Mouse (Mus musculus) left cerebral cortex, postnatal 25 days (tissue): ENCODE measurements around the gene Gm20521. TPM values are rescaled to one million over a fixed set of nuclear protein-coding genes. Genes with fewer than 3 reads are reported as not detected.
A peak's percentile ranks its signal among the peaks of the same experiment; 100 is the strongest.

ENCODE experiments used
- DNase-seq, 2 experiments: peaks; one replicate each; pipeline ENCODE4 v3.0.0; 2022; ENCODE audit warnings: low spot score in 2 of 2, mixed read lengths in 1 of 2
- intact Hi-C: fragments of 180-260 bp; cut with DNase I; formaldehyde crosslinking; loops from one replicate; pipeline ENCODE4 v1.15.1; 2025
- total RNA-seq, 2 experiments: library from RNA; stranded (reverse); gene quantifications; 2 replicates each; pipeline ENCODE4 v1.2.3; 2021

The Gm20521 gene
- 10 to 100 TPM in 1 of 2 experiments, 1 to 10 TPM in 1; 3.2 to 16.8 TPM for total RNA-seq

DNA sequence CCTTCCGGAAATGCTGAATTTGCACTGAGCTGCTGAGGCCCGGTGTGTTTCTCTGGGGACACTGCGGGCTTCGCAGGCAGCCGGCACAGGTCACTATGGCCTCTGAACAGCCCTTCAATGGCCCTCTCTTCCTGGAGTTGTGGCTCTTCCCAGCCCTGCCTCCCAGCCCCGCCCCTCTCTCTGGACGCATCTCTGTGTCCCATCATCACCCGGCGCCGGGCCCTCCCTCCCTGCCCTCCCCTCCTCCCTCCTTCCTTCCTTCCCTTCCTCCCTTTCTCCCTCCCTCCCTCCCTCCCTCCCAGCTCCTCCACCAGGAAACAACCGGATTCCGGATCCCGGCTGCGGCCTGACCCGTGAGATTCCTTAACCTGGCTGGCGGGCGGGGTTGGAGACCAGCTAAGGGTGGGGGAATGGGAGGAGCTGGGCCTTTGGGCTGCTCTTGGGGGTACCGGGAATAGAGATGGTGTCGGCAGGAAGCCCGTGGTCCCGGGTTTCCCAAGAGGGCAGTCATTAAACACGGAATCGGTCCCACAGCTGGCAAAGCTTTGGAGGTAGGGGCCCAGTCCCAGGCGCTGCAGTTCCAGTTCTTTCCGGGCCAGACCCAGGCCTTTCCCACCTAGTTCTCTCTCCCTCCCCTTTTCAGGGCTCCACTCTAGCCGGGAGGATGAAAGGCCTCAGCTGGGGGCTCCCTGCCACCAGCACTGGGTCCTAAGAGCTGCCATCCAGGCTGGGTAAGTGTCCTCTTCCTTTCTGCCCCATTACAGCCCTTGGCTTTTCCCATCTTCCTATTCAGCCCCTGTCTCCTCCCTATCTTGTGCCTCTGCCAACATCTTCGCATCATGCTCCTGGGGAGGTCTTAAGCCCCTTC lies at the start of gene Gm20521, which contains the start of gene Bcl2l2:
Gene Gm20521, plus strand, starts transcription at position 288 of the 868 bp plus-strand sequence.
Gene Bcl2l2, plus strand, starts transcription at position 224 of the 868 bp plus-strand sequence.
- intact Hi-C loops: no loop called here
- DNase-seq: peak; percentile 74 to 80

DNA sequence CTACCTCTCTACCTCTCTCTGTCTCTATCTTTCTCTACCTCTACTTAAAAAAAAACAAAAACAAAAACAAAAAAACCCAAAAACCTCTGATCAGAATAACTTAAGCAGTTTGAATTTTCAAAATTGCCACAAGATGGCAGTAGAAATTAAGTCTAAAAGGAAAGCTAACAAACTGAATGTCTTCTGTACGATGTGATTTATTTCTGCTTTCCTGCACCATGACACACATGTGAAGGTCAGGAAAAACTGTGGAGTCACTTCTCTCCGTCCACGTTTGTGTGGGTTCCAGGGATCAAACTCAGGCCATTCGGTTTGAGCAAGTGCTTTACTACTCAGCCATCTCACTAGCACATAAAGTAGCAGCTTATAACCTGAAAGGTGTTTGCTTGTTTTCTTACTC lies 39.8 kb upstream of the Gm20521 start:
- peak; percentile 5 to 16 for DNase-seq
- intact Hi-C loops: loop anchor here (2.0 kb wide), 1 partner anchor 171 kb away; the partner anchor contains the start of gene Ngdn

DNA sequence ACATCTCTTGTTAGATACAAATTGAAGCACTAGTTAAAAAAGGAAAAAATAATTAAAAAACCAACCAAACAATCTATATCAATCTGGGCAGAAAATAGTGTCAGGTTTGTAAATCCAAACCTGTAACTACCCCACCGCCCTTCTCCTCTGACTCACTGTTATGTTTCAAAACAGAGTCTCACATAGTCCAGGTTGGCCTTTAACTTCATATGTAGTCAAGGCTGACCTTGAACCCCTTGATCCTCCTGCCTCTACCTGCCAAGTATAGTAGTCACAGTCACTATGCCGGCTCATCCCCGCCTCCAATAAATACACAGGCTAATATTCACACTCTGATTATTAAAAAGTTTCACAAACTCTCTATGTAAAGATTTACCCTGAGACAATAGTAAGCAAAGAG lies 27.5 kb upstream of the Gm20521 start:
- DNase-seq: no peak
- intact Hi-C loops: no loop called here

DNA sequence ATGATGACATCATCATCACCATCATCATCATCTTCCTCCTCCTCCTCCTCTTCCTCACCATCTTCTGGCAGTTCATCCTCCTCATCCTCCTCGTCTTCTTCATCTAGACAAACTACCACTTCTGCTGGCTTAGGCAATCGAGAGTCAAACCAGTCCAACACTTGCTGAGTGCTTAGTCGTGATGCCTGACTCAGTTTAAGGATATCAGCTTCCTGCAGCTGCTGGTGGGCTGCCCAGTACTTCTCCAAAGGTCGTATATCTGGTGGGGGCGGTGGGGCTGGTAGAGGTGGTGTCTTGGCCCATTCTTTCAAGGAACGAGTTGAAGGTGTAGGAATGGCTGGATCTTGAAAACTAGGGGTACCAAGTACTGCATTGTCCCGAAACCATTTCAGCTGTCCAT lies 26.5 kb upstream of the Gm20521 start:
- intact Hi-C loops: no loop called here
- DNase-seq: no peak

DNA sequence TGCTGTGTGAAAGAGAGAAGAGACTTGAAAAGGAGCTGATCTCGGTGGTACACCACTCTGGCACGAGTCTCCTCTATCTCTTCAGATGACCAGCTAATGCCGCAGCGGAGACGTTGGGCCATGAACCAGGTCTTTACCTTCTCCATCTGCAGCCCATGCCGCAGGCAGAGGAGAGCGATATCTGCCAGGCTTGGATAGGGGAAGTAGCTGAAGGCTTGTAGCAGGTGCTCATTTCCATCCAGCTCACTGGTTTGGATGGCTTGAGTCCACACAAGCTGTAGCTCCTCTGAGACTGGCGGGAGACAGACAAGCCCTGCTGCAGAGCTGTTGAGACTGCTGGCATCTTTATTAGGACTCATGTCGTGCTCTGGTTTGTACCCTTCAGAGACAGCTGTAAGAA lies 25.4 kb upstream of the Gm20521 start:
- intact Hi-C loops: no loop called here
- DNase-seq: no peak

DNA sequence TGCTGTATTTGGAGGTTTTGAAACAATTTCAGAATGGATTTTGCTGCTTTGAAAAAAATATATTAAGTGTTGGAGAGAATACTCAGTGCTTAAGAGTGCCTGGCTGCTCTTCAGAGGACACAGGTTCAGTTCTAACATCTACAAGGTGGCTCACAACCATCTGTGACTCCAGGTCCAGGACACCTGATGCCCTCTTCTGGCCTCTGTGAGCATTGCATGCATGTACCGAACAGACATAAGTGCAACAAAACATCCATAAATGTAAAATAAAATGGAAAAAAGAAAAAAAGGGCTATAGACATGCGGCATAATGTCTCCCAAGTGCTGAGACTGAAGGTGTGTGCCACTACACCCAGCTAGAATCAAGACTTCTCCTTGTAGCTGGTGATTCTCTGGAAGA lies 22.7 kb upstream of the Gm20521 start:
- intact Hi-C loops: loop anchor here (5.0 kb wide), 1 partner anchor 148 kb away; the partner anchor contains the start of gene Cebpe

DNA sequence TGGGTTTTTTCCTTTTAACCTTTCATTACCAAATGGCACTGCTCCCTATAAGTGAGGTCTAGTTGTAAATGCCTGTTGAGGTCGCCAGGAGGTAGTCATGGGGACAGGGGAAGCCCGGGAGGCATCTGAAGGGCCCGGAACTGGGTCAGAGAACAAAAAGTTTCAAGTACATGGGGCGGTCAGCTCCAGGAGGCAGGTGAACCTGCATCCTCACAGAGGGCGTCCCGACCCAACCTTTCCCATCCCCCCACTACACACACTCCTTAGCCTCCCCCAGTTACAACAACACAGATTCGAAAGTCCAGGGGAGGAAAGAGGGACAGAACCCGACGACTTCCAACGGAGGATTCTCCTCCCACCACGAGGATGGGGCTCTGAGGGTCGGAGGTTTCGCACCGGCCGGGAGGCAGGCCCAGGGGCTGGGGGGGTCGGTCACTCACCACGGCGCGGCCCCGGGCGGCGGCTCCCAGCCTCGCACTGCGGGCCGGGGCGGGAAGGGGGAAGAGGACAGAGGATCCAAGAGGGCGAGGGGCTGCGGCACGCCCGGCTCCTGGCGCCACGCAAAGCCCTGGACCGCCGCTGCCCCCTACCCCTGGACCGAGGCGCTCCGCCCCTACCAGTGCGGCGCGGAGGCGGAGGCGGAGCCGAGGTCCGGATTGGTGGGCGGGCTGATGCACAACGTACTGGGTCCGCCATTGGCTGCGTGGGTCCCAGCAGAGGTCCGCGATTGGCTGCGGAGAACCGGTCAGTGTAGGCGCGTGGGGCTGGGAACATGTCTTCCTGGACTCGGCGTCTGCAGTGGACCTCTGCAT lies 19.5 kb upstream of the Gm20521 start:
- peak; percentile 94 to 96 for DNase-seq
- intact Hi-C loops: loop anchor here (1.0 to 5.0 kb wide), 2 partner anchors 13 to 151 kb away; partner anchors contain the start of gene Cebpe

More for the DNA sequence above, 22.7 kb upstream of the Gm20521 start:
- DNase-seq: peak; percentile 60 to 72

DNA sequence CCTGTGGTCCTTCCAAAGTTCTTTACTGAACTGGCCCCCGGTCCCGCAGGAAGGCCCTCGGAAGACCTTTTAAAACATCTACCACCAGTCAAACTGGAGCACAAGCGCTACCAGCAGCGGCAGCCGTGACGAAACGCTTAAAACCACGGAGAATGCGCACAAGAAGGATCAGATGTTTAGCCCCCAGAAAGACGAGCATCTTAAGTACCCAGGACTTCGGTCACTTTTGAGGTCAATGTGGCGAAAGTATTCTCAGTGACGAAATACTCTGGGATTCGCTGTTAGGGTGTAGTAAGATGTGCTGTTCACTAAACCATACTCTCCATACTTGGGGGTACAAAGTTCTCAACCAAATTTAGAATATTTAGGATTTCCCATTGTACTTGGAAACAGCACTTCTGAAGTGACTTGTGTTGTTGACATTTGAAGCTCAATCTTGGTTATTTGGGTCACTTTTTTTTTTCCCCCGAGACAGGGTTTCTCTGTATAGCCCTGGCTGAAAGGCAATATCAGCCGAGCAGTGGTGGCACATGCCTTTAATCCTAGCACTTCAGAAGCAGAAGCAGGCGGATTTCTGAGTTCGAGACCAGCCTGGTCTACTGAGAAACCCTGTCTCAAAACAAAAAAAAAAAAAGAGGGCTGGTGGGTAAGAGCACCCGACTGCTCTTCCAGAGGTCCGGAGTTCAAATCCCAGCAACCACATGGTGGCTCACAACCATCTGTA lies 18.8 kb upstream of the Gm20521 start:
- intact Hi-C loops: loop anchor here (1.0 to 5.0 kb wide), 2 partner anchors 12 to 152 kb away; partner anchors contain the start of gene Cebpe
- DNase-seq: no peak

DNA sequence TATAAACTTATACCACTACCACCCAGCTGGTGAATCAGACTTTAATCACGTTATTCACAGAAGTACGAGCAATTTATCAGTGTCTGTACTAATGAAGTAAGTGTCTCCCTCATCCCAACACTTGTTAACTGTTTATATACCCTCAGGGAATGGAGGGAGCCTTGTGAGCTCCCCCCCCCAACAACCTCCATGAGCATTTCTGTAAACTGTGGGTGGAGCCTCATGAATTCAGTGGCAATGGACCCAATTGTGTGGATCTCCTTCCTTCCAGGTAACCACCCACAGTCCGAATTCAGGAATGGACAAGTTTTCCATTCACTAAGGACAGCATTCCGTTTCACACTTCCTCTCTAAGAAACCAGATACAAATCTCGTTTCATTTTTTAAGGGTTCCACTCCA lies 17.6 kb upstream of the Gm20521 start:
- DNase-seq: no peak
- intact Hi-C loops: no loop called here

DNA sequence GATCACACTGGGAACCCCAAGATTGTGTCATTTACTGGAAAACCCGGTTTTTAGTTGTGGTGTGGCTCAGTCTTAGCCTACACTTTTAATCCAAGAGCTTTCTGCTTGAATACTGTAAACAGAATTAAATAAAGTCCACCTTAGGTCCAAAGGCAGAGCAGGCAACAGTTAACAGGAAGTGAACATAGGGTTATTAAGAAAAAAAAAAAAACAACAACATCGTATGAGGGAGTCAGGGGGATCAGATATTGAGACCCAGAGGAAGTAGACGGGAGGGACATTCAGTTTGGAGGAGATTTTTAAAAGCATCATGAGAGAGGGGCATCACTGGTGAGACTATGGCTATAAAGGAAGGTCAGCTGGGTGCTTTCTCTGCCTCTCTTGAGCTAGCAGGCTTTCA lies 17.0 kb upstream of the Gm20521 start:
- intact Hi-C loops: no loop called here

DNA sequence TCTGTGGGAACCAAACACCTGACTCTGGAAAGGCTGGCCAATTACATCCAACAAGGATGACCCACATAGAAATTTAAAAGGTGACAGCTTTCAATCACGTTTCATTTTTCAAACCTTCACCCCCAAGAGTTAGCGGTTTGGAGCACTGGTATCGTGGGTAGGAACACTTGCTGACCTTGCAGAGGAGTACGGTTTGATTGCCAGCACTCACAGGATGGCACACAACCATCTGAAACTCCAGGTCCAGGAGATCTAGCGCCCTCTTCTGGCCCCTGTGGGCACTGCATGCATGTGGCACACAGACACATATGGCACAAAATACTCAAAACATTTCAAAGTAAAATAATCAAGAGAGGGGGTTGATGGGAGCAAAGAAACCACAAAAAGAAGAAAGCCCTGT lies 16.3 kb upstream of the Gm20521 start:
- intact Hi-C loops: no loop called here
- no peak for DNase-seq

More for the DNA sequence above, 17.0 kb upstream of the Gm20521 start:
- no peak for DNase-seq

DNA sequence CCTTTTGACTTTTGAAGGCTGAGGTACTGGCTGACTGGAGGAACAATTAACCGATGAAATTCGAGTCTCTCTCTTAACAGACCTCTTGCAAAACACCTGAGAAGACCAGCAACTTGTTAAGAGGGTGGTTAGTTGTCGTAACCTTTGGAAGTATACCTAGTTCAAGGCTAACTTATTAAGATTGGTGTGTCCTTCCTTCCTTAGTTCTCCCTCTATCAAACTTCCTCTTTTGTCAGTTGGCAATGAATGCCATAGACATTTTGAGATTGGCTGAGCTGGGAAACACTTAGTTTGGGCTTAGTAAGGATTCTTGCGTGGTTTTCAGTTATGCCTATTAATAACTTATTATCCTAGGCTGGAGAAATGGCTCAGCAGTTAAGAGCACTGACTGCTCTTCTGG lies 15.2 kb upstream of the Gm20521 start:
- no peak for DNase-seq
- intact Hi-C loops: no loop called here

DNA sequence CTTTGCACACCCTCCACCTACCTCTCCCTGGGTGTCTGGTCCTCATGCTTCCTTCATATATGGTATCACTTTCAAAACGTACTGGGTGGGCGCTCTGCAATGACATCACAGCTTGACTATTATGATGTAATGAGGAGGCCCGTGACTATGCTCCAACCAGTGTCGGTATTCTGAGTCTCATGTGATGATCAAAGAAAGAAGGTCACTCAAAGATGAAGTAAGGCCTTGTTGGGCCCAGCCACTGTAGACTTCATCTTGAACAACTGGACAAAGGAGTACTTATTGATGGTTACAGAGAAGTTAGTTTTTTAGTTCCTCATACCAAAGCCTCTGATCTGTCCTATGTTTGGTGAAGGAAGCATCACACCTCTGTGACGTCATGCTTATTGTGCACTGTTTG lies 12.4 kb upstream of the Gm20521 start, which contains the start of gene Homez:
Gene Homez, minus strand, starts transcription at position 101 of the 400 bp plus-strand sequence.
- intact Hi-C loops: no loop called here
- no peak for DNase-seq

DNA sequence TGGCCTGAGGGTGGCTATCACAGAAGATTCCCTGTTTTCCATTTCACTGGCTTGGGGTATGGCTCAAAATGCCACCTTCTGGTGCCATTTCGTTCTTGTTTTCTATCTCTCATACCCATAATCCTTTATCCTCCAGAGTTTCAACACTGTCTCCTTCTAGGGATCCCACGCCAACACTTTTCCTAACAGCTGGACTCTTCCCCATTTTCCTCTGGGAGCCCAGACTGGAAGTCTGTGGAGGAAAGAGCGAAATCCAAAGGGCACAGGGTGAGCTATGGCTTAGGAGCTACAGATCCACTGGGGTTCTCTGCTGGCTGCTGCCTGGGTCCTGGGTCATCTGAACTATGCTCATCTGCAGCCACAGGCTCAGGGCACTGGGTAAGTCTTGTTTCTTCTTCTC lies 9.1 kb upstream of the Gm20521 start:
- intact Hi-C loops: no loop called here
- DNase-seq: no peak

DNA sequence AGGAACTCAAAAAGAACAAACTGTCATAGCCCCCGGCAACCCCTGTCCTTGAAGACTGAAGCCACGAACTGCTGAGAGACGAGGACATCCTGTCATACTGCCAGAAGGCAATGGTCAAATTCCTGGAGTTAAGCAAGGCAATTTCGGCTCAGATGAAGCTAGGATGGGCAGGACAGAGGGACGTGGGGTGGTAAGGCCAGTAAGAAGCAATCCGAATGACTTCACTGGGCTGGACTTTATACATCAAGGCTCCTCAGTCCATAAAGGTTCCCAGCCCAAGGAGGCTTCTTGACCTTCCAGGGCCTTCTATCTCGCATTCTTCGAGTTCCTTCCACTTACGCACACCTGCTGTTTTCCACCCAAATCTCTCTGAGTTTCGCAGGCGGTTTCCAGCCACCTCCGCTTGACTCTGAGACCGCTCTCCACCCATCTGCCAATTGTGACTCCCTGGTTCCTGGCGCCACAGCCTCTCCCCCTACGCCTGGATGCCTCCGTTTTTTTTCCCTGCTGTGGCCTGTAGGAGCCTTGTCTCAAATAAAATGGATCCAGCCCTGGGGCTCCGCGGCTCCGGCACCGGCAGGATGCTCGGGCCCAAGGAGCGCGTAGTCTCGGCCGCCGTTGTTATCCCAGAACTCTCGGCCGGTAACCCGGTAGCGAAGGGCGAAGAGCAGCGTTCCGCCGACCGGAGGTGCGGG lies 7.2 kb upstream of the Gm20521 start:
- peak in 1 of 2 experiments; percentile 74 for DNase-seq

DNA sequence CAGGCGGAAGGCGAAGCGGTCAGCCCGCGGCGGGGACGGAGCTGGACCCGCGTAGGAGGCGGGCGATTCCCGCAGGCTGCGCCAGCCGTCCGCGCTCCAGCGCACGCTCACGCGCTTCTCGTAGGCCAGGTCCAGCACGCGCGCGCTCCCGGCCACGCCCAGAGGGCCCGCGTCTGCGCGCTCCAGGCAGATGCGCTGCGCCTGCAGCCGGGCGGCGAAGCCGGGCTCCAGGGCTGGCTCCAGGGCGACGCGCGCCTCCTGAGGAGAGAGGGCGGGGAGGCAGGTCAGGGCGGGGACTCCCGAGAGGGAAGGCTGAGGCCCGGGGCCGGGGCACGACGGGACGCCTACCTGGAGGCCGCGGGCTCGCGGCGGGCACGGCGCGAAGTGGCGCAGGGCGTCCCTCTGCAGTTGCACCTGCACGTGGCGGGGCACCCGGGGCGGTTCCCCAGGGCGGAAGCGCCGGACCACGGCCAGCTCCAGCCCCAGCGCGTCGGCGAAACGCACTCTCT lies 6.6 kb upstream of the Gm20521 start:
- intact Hi-C loops: loop anchor here (1.0 kb wide), 1 partner anchor 12 kb away; no protein-coding TSS in a partner anchor
- DNase-seq: peak; percentile 94 to 95

More for the DNA sequence above, 7.2 kb upstream of the Gm20521 start:
- intact Hi-C loops: loop anchor here (1.0 kb wide), 1 partner anchor 12 kb away; no protein-coding TSS in a partner anchor

DNA sequence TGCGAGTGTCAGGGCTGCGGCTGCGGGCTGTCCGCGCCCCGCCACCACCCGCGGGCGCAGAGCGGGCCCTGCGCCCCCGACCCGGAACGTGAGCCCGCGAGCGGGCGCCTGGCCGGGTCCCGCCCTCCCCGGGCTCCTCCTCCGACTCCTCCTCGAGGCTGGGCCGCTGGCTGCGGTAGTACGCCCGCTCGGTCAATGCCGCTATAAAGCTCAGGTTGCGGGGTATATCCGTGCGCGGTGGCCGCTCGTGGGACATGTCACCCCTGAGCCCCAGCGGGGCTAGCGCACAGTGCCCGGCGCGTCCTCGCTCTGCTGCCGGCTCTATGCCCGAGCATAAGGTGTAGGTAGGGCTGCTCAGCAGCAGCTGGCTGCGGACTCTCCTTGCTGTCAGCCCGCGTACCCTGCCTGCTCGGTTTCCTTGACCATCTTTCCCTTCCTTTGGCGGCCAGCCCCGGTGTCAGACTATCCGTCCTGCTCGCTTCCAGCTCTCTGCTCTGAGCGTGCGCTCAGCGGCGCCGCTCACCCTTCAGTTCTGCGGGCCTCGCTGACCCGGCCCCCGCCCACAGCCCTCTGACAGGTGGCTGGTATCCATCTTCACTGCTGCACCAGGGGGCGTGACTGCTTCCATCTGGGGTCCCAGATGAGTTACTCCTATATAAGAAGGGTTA lies 6.1 kb upstream of the Gm20521 start, which contains the start of gene Ppp1r3e:
Gene Ppp1r3e, minus strand, starts transcription at position 503 of the 668 bp plus-strand sequence.
- peak; percentile 64 to 73 for DNase-seq
- intact Hi-C loops: no loop called here
